Mouse (Mus musculus) erythroblast, embryonic 14.5 days (primary cell): Measurements from ENCODE around the gene Paxip1. TPM values are rescaled to one million over a fixed set of nuclear protein-coding genes. Genes with fewer than 3 reads are reported as not detected.

Experiments used
- H3K27me3 ChIP-seq: 2 replicates; pipeline ENCODE4 v1.6.1; 2012; ENCODE audit warnings: inconsistent platforms; ENCODE audit not compliant: control insufficient read depth
- H3K36me3 ChIP-seq: 2 replicates; pipeline ENCODE4 v1.6.1; 2012; ENCODE audit warnings: mild to moderate bottlenecking, inconsistent platforms; ENCODE audit not compliant: control insufficient read depth
- H3K4me1 ChIP-seq: 2 replicates; pipeline ENCODE4 v1.6.1; 2012; ENCODE audit warnings: inconsistent platforms; ENCODE audit not compliant: control insufficient read depth
- H3K4me3 ChIP-seq: replicated peaks from 2 replicates; pipeline ENCODE3; 2012; ENCODE audit warnings: moderate library complexity, mild to moderate bottlenecking, inconsistent platforms
- H3K9me3 ChIP-seq: 2 replicates; pipeline ENCODE4 v1.6.1; 2012; ENCODE audit warnings: low read length, inconsistent platforms, mixed read lengths; ENCODE audit not compliant: control insufficient read depth
- GATA1 ChIP-seq: IDR thresholded peaks from 2 replicates; pipeline ENCODE4 v1.6.1; 2012; ENCODE audit warnings: low read length, inconsistent platforms, mixed read lengths
- TAL1 ChIP-seq: IDR thresholded peaks from 3 replicates; pipeline ENCODE4 v1.6.1; 2012; ENCODE audit warnings: low read length, inconsistent platforms, mixed read lengths
- polyA plus RNA-seq: library from polyadenylated mRNA; stranded (reverse); fragments of >175 nt; gene quantifications from 2 replicates; pipeline ENCODE4 v1.2.3, GENCODE M21; 2012

The Paxip1 gene
- polyA plus RNA-seq, 1 experiment, result 3.5 TPM

DNA sequence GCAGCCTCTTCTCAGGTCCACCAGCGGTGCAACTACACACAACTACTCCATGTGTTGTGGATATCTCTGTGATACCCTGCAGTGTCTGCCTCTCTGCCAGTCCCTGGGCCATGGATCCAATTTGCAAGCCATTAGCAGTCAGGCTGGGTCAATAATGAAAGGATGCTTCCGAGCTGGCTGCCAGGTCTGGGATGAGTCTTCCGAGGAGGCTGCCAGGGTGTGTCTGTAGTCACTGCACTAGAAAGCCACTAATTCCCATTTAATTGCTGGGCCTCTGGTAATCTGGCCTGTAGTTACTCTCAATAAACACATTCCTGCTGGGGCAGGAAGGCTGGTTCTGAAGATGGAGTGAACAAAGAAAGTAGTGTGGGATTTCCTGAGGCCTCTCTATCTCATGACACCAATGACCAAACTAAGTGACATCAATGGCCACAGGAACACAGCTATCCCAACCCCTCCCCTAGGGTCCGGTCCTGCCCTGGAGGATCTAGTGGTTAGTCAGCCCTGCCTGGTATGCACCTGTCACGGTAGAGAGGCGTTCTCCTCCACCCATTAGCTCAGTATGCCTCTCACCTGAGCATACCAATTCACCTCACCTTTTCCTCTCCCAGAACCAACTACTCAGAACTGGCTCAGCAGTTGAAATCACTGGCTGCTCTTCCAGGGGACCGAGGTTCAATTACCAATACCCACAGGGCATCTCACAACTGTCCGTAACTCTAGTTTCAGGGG lies 79.9 kb downstream of the Paxip1 start:
- Histone ChIP-seq H3K36me3 (no peaks in the 10 kb centered on the region), H3K4me3 (no peak overlapping the region), H3K9me3 (no peaks in the 10 kb centered on the region), H3K27me3 (peaks cover 47% of the 10 kb centered on the region), H3K4me1 (peaks cover 56% of the 10 kb centered on the region)
- TF ChIP-seq TAL1 (no peak), GATA1 (no peak)

DNA sequence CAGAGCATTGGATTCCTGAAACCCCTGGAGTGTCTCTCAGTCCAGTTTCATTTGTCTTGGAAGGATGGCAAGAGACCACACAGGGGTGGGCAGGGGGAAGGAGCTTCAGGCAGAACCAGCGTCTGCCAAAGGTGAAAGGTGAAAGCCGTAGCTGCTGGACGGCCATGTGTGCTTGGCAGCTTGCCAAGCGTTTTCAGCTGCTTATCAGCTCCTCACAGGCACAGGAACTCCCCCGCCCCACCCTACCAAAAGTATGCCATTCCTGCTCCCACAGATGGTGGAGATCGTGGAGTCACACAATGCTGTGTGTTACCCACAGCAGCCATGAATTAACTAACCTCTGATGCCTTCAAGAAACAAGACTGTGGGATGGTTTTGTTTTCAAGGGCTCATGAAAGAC lies 83.3 kb downstream of the Paxip1 start:
- TF ChIP-seq TAL1 (peak; percentile 89), GATA1 (peak; percentile 76)
- Histone ChIP-seq H3K4me1 (peaks cover 67% of the 10 kb centered on the region), H3K9me3 (peaks cover 4% of the 10 kb centered on the region; the same call in 1 of the 2 replicates), H3K4me3 (peak overlapping the region; percentile 37), H3K36me3 (no peaks in the 10 kb centered on the region), H3K27me3 (peaks cover 26% of the 10 kb centered on the region)

DNA sequence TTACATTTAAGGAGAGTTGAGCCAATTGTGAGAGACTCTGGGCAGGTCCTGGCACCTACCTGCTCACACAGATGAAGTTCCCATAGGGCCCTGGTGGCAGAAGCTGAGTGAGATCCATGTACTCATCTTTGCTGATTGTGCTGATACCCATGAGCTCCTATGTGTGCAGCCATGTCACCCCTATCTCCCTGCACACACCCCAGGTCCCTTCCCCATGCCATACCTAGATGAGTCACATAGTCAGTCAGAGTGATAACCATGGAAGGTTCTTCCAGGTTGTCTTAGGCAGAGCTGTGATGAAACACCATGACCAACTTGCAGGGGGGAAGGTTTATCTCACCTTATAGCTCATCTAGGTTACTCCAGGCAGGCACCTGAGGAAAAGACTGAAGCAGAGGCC lies 84.2 kb downstream of the Paxip1 start:
- Histone ChIP-seq H3K27me3 (peaks cover 19% of the 10 kb centered on the region), H3K4me1 (peaks cover 67% of the 10 kb centered on the region), H3K4me3 (peak overlapping the region; percentile 5), H3K36me3 (no peaks in the 10 kb centered on the region), H3K9me3 (peaks cover 4% of the 10 kb centered on the region; the same call in 1 of the 2 replicates)
- TF ChIP-seq GATA1 (peak; percentile 35; the same call in 1 of the 2 replicates), TAL1 (peak; percentile 22; the same call in 1 of the 3 replicates)

- peaks cover 62% of the 10 kb centered on the region for H3K4me1 ChIP-seq
- no peak overlapping the region for H3K4me3 ChIP-seq
- peaks cover 12% of the 10 kb centered on the region for H3K27me3 ChIP-seq
- no peaks in the 10 kb centered on the region for H3K36me3 ChIP-seq
- H3K9me3 ChIP-seq, result peaks cover 4% of the 10 kb centered on the region; the same call in 1 of the 2 replicates
- TF ChIP-seq TAL1 (no peak), GATA1 (no peak)
These were observed 84.9 kb downstream of the Paxip1 start for GRCm38 (mm10) chr5:27706551-27706950.

DNA sequence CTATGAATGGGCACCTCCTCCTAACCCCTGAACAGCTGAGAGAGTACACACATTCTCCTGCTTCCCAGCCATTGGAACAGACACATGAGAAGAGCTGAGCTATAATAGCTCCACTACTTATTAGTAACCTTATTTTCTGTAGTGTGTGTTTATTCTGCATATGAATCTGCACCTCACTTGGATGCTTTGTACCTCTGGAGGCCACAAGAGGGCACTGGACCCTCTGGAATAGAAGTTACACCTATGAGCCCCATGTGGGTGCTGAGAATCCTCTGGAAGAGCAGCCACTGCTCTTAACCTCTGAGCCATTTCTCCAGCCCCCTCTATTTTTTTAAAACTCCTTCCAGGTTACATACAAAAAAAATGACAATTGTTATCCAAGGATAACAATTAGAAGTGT lies 86.5 kb downstream of the Paxip1 start:
- peaks cover 4% of the 10 kb centered on the region; the same call in 1 of the 2 replicates for H3K9me3 ChIP-seq
- peaks cover 47% of the 10 kb centered on the region for H3K4me1 ChIP-seq
- H3K36me3 ChIP-seq, result no peaks in the 10 kb centered on the region
- no peak overlapping the region for H3K4me3 ChIP-seq
- no peak for TF ChIP-seq TAL1
- TF ChIP-seq GATA1, result no peak
- peaks cover 2% of the 10 kb centered on the region; the same call in 1 of the 2 replicates for H3K27me3 ChIP-seq

DNA sequence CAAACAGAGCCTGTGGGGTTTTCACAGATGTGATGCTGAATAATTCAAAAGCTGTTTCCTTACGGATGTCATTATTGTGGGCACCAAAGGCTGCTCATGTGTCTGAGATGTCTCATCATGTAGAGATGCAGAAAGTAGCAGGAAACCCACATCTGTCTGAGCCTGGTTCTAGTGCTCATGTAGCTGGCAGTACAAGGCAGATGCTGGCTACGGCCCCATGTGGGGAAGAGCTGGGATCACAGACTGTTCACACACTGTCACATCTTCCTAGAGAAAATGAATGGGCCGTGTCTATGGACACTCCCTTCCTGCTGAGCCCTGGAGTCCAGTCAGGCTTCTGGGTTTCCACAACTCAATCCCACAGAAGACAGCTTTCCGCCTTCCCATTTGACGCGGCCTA lies 89.0 kb downstream of the Paxip1 start:
- Histone ChIP-seq H3K4me3 (no peak overlapping the region), H3K27me3 (peaks cover 5% of the 10 kb centered on the region; the same call in 1 of the 2 replicates), H3K36me3 (no peaks in the 10 kb centered on the region), H3K9me3 (peaks cover 4% of the 10 kb centered on the region; the same call in 1 of the 2 replicates), H3K4me1 (peaks cover 22% of the 10 kb centered on the region)
- no peak for TF ChIP-seq TAL1
- TF ChIP-seq GATA1, result no peak

Other genes with a start within 250 kb of the Paxip1 start
- gene Htr5a, start 50.5 kb upstream of the Paxip1 start, polyA plus RNA-seq, result not detected in 2 replicates